Mouse (Mus musculus) midbrain, embryonic 11.5 days (tissue): ENCODE measurements around the gene Thy1. TPM values are rescaled to one million over a fixed set of nuclear protein-coding genes. Genes with fewer than 3 reads are reported as not detected.
A peak's percentile ranks its signal among the peaks of the same experiment; 100 is the strongest.

Experiments
- ATAC-seq: fragments of 200-750 bp; cut with Nextera tagmentation; 2 replicates; pipeline ENCODE4 v1.8.0; 2017; ENCODE audit warnings: moderate TSS enrichment, moderate library complexity; ENCODE audit not compliant: low FRiP score
- DNase-seq: peaks from one replicate; pipeline ENCODE4 v3.0.0; 2015; ENCODE audit warnings: low spot score; ENCODE audit errors: missing footprints
- H3K27ac ChIP-seq: fragments of 300-500 bp; sonication (generic); 2 replicates; pipeline ENCODE4 v1.5.1; 2014; ENCODE audit warnings: low read depth, low read length
- H3K27me3 ChIP-seq: fragments of 300-500 bp; sonication (generic); 2 replicates; pipeline ENCODE4 v1.6.1; 2014; ENCODE audit warnings: mild to moderate bottlenecking, low read length, moderate library complexity, mixed read lengths; ENCODE audit not compliant: control insufficient read depth, insufficient read depth
- H3K36me3 ChIP-seq: fragments of 300-500 bp; sonication (generic); 2 replicates; pipeline ENCODE4 v1.6.1; 2014; ENCODE audit warnings: mild to moderate bottlenecking, low read length, moderate library complexity, mixed read lengths; ENCODE audit not compliant: control insufficient read depth, insufficient read depth
- H3K4me1 ChIP-seq: fragments of 300-500 bp; sonication (generic); 2 replicates; pipeline ENCODE4 v1.6.1; 2014; ENCODE audit warnings: low read length; ENCODE audit not compliant: control insufficient read depth, insufficient read depth
- H3K4me2 ChIP-seq: fragments of 300-500 bp; sonication (generic); 2 replicates; pipeline ENCODE4 v1.6.1; 2014; ENCODE audit warnings: mild to moderate bottlenecking, moderate library complexity
- H3K4me3 ChIP-seq: fragments of 300-500 bp; sonication (generic); 2 replicates; pipeline ENCODE4 v1.5.1; 2014; ENCODE audit warnings: low read depth, low read length
- H3K9ac ChIP-seq: fragments of 300-500 bp; sonication (generic); 2 replicates; pipeline ENCODE4 v1.6.1; 2014; ENCODE audit warnings: low read length
- H3K9me3 ChIP-seq: fragments of 300-500 bp; sonication (generic); 2 replicates; pipeline ENCODE4 v1.6.1; 2016; ENCODE audit warnings: low read length; ENCODE audit not compliant: control insufficient read depth
- WGBS: fragments of 180-500 bp; shearing (Covaris S2); extraction: QIAGEN DNeasy Blood & Tissue Kit; methylation state at CpG from one replicate; pipeline ENCODE4 v1.1.7; 2014; 5-methylcytosine and 5-hydroxymethylcytosine counted together
- polyA plus RNA-seq: library from polyadenylated mRNA; unstranded; fragments of >200 nt; fragmentation: Nextera tagmentation; extraction: Ambion mirVana; gene quantifications from 2 replicates; pipeline ENCODE4 v1.2.1, GENCODE M21; 2014

The Thy1 gene
- polyA plus RNA-seq, 1 experiment from 2014 or later, result not detected

GRCm38 (mm10) chr9:44012164-44012563 lies 31.0 kb upstream of the Thy1 start:
- DNase-seq (no peak), ATAC-seq (no peak)
- H3K4me1 ChIP-seq, result no peaks in the 10 kb centered on the region
- no peak overlapping the region for H3K4me2 ChIP-seq
- no peak overlapping the region for H3K27ac ChIP-seq
- no peak overlapping the region for H3K4me3 ChIP-seq
- H3K36me3 ChIP-seq, result no peaks in the 10 kb centered on the region
- no peaks in the 10 kb centered on the region for H3K9me3 ChIP-seq
- no peaks in the 10 kb centered on the region for H3K27me3 ChIP-seq
- H3K9ac ChIP-seq, result no peak overlapping the region
- WGBS, result 85% methylated on average over 6 of the region's 6 CpGs

GRCm38 (mm10) chr9:44012761-44013301 lies 30.4 kb upstream of the Thy1 start:
- WGBS, result 60% methylated on average over 8 of the region's 8 CpGs
- Histone ChIP-seq H3K27me3 (no peaks in the 10 kb centered on the region), H3K9ac (no peak overlapping the region), H3K36me3 (no peaks in the 10 kb centered on the region), H3K27ac (no peak overlapping the region), H3K4me1 (no peaks in the 10 kb centered on the region), H3K4me3 (no peak overlapping the region), H3K9me3 (no peaks in the 10 kb centered on the region), H3K4me2 (no peak overlapping the region)
- DNase-seq (peak; percentile 28), ATAC-seq (no peak)

- 83% methylated on average over 6 of the region's 6 CpGs for WGBS
- H3K9ac ChIP-seq, result no peak overlapping the region
- H3K27ac ChIP-seq, result no peak overlapping the region
- no peaks in the 10 kb centered on the region for H3K4me1 ChIP-seq
- DNase-seq (no peak), ATAC-seq (no peak)
- H3K4me2 ChIP-seq, result no peak overlapping the region
- no peaks in the 10 kb centered on the region for H3K9me3 ChIP-seq
- H3K36me3 ChIP-seq, result no peaks in the 10 kb centered on the region
- H3K27me3 ChIP-seq, result no peaks in the 10 kb centered on the region
- no peak overlapping the region for H3K4me3 ChIP-seq
Measured at GRCm38 (mm10) chr9:44013781-44014180, 29.4 kb upstream of the Thy1 start.

- ATAC-seq (no peak), DNase-seq (no peak)
- Histone ChIP-seq H3K4me2 (no peak overlapping the region), H3K9me3 (no peaks in the 10 kb centered on the region), H3K27me3 (no peaks in the 10 kb centered on the region), H3K9ac (no peak overlapping the region), H3K4me1 (no peaks in the 10 kb centered on the region), H3K4me3 (no peak overlapping the region), H3K27ac (no peak overlapping the region), H3K36me3 (no peaks in the 10 kb centered on the region)
- WGBS, result 96% methylated on average over 5 of the region's 5 CpGs
Measured at GRCm38 (mm10) chr9:44016304-44016703, 26.9 kb upstream of the Thy1 start.

GRCm38 (mm10) chr9:44017846-44018245 lies 25.3 kb upstream of the Thy1 start:
- Histone ChIP-seq H3K36me3 (no peaks in the 10 kb centered on the region), H3K4me2 (no peak overlapping the region), H3K27me3 (no peaks in the 10 kb centered on the region), H3K4me1 (no peaks in the 10 kb centered on the region), H3K27ac (no peak overlapping the region), H3K9me3 (no peaks in the 10 kb centered on the region), H3K9ac (no peak overlapping the region), H3K4me3 (no peak overlapping the region)
- ATAC-seq (no peak), DNase-seq (no peak)
- 79% methylated on average over 5 of the region's 5 CpGs for WGBS

GRCm38 (mm10) chr9:44020001-44020400 lies 23.2 kb upstream of the Thy1 start:
- H3K4me2 ChIP-seq, result no peak overlapping the region
- H3K4me1 ChIP-seq, result no peaks in the 10 kb centered on the region
- ATAC-seq (no peak), DNase-seq (no peak)
- whole genome bisulfite sequencing, result 87% methylated on average over 7 of the region's 7 CpGs
- no peak overlapping the region for H3K4me3 ChIP-seq
- no peaks in the 10 kb centered on the region for H3K36me3 ChIP-seq
- no peak overlapping the region for H3K9ac ChIP-seq
- H3K27me3 ChIP-seq, result no peaks in the 10 kb centered on the region
- no peak overlapping the region for H3K27ac ChIP-seq
- no peaks in the 10 kb centered on the region for H3K9me3 ChIP-seq

GRCm38 (mm10) chr9:44022100-44022847 lies 20.9 kb upstream of the Thy1 start:
- WGBS, result 74% methylated on average over 8 of the region's 8 CpGs
- H3K36me3 ChIP-seq, result no peaks in the 10 kb centered on the region
- no peak for ATAC-seq

GRCm38 (mm10) chr9:44024096-44024495 lies 19.1 kb upstream of the Thy1 start:
- H3K27me3 ChIP-seq, result no peaks in the 10 kb centered on the region
- no peaks in the 10 kb centered on the region for H3K9me3 ChIP-seq
- no peak overlapping the region for H3K4me2 ChIP-seq
- no peak for ATAC-seq
- no peak overlapping the region for H3K9ac ChIP-seq
- H3K27ac ChIP-seq, result no peak overlapping the region
- no peak for DNase-seq
- no peak overlapping the region for H3K4me3 ChIP-seq
- no peaks in the 10 kb centered on the region for H3K36me3 ChIP-seq
- WGBS, result 81% methylated on average over 3 of the region's 3 CpGs
- H3K4me1 ChIP-seq, result no peaks in the 10 kb centered on the region

More at GRCm38 (mm10) chr9:44022100-44022847, 20.9 kb upstream of the Thy1 start:
- DNase-seq, result no peak
- H3K4me2 ChIP-seq, result no peak overlapping the region
- no peak overlapping the region for H3K4me3 ChIP-seq
- H3K4me1 ChIP-seq, result no peaks in the 10 kb centered on the region
- H3K27ac ChIP-seq, result no peak overlapping the region
- no peaks in the 10 kb centered on the region for H3K27me3 ChIP-seq
- no peaks in the 10 kb centered on the region for H3K9me3 ChIP-seq
- H3K9ac ChIP-seq, result no peak overlapping the region

- no peaks in the 10 kb centered on the region for H3K36me3 ChIP-seq
- no peak overlapping the region for H3K4me3 ChIP-seq
- no peaks in the 10 kb centered on the region for H3K27me3 ChIP-seq
- DNase-seq (no peak), ATAC-seq (no peak)
- no peak overlapping the region for H3K27ac ChIP-seq
- no peak overlapping the region for H3K9ac ChIP-seq
- H3K4me2 ChIP-seq, result no peak overlapping the region
- H3K9me3 ChIP-seq, result no peaks in the 10 kb centered on the region
- 69% methylated on average over 5 of the region's 5 CpGs for WGBS
- H3K4me1 ChIP-seq, result no peaks in the 10 kb centered on the region
Measured at GRCm38 (mm10) chr9:44029580-44030236, 13.5 kb upstream of the Thy1 start.
